Mouse (Mus musculus) lung, adult 2 months (tissue): ENCODE results near the gene Pitpnm1.

Experiments
- CTCF ChIP-seq: fragments of 200-500 bp; IDR thresholded peaks from 2 replicates; pipeline ENCODE4 v1.5.1; 2011; ENCODE audit warnings: mild to moderate bottlenecking, low read length, control low read depth; ENCODE audit not compliant: insufficient read depth
- POLR2A ChIP-seq: fragments of 200-500 bp; IDR thresholded peaks from 2 replicates; pipeline ENCODE4 v1.6.1; 2011; ENCODE audit warnings: low read depth, mild to moderate bottlenecking, control low read depth, low read length, borderline replicate concordance; ENCODE audit errors: extremely low read depth

DNA sequence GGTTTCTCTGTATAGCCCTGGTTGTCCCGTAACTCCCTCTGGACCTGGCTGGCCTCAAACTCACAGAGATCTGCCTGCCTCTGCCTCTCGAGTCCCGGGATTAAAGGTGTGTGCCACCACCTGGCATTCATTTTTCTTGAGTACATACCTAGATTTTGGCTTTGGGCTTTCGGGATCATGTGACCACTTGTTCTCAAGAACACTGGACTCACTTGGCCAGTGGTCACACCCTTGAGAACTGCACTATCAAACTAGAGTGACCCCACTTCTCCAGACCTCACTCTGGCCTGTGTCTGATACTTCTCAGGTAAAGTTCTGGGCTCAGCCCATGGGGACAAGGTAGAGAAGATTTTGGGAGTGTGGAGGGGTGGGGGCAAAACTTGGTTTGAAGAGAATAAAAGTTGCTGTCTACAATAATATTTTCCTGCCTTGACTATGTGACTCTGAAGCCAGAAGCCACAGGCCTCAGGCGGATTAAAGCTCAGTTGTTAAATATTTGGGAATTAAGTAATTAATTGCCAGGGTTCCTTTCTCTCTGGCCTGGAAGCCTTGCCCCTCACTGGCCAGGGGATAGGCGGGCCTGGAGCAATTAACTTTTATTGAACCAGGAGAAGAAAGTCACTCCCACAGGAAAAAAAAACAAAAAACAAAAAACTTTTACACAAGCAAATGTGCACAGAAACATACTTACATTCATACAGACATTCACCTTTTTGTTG, 26.9 kb upstream of the Pitpnm1 start:
- no peak for TF ChIP-seq CTCF
- TF ChIP-seq POLR2A = no peak
